Mouse (Mus musculus) small intestine, adult 2 months (tissue): ENCODE results near the gene Zfp661.

Source experiments
- CTCF ChIP-seq: fragments of 200-500 bp; IDR thresholded peaks from 2 replicates; pipeline ENCODE4 v1.5.1; 2012; ENCODE audit warnings: low read depth, mild to moderate bottlenecking, control low read depth, inconsistent platforms, low read length, moderate library complexity, mixed read lengths; ENCODE audit not compliant: insufficient replicate concordance, insufficient read length; ENCODE audit errors: extremely low read depth
- POLR2A ChIP-seq: fragments of 200-500 bp; IDR thresholded peaks from 2 replicates; pipeline ENCODE4 v1.6.1; 2012; ENCODE audit warnings: low read depth, mild to moderate bottlenecking, control low read depth, inconsistent platforms, low read length, moderate library complexity

DNA sequence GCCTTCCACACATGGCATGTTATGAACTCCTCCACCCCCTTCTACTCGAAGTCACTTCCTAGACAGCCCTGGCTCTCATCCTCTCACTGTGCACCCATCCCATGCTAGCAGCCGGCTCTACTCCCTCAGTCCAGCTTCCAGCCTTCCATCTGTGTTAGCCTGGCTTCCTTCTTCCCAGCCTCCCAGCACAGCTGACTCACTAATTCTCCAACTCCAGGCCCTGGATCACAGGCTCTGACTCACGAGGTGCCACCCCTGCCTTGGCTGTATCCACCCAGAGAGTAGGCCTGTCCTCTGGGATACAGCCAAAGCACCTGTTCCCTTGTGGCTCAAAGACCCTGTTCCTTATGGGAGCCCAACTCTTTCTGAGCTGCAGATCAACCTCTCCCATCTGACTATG, 49.3 kb downstream of the Zfp661 start:
- TF ChIP-seq CTCF (no peak), POLR2A (no peak)
